ENCODE assay signal across 8 mouse cellular contexts in genomic region chr14:16695453-16696120, GRCm38 (mm10).
DNase-seq lines count a peak whose midpoint lies in the region; ATAC-seq and TF ChIP-seq lines count a peak whose summit lies in the region.

No protein-coding gene starts in this region.

- H3K27me3 ChIP-seq in hindbrain, embryonic 10.5 days (ENCODE audit: insufficient read depth, poor library complexity, severe bottlenecking): no peaks in the 10 kb centered on the region
- H3K27me3 ChIP-seq in hindbrain, postnatal 0 days (ENCODE audit: insufficient read depth, low read length): no peaks in the 10 kb centered on the region
- H3K27me3 ChIP-seq in embryonic facial prominence, embryonic 10.5 days (replicated peaks; ENCODE audit: low read depth, poor library complexity, severe bottlenecking): no peaks in the 10 kb centered on the region
- H3K27me3 ChIP-seq in limb, embryonic 11.5 days (ENCODE audit: control insufficient read depth, insufficient read depth, low read length): no peaks in the 10 kb centered on the region
- H3K27me3 ChIP-seq in forebrain, embryonic 16.5 days (replicated peaks; ENCODE audit: control insufficient read depth, insufficient read depth, low read length): no peaks in the 10 kb centered on the region
- H3K27me3 ChIP-seq in intestine, embryonic 16.5 days (replicated peaks; ENCODE audit: control insufficient read depth, insufficient read depth, low read length): no peaks in the 10 kb centered on the region

- no peak overlapping the region for H3K9ac ChIP-seq in hindbrain, postnatal 0 days (replicated peaks; ENCODE audit: low read length)
- H3K9ac ChIP-seq in limb, embryonic 11.5 days (ENCODE audit: low read length): no peak overlapping the region
- no peak overlapping the region for H3K9ac ChIP-seq in forebrain, embryonic 16.5 days (replicated peaks; ENCODE audit: low read depth, low read length)
- no peak overlapping the region for H3K9ac ChIP-seq in intestine, embryonic 16.5 days (ENCODE audit: low read depth, low read length)

- H3K4me3 ChIP-seq in hindbrain, embryonic 10.5 days: no peak overlapping the region
- H3K4me3 ChIP-seq in hindbrain, postnatal 0 days (ENCODE audit: low read length): no peak overlapping the region
- no peak overlapping the region for H3K4me3 ChIP-seq in embryonic facial prominence, embryonic 10.5 days
- no peak overlapping the region for H3K4me3 ChIP-seq in limb, embryonic 11.5 days (ENCODE audit: low read depth, low read length)
- H3K4me3 ChIP-seq in forebrain, embryonic 16.5 days (replicated peaks; ENCODE audit: low read length): no peak overlapping the region
- H3K4me3 ChIP-seq in intestine, embryonic 16.5 days (ENCODE audit: low read length): no peak overlapping the region

- no peak for ATAC-seq in hindbrain, postnatal 0 days
- ATAC-seq in limb, embryonic 11.5 days (ENCODE audit: insufficient number of reproducible peaks, low FRiP score, low TSS enrichment, low read depth): no peak
- ATAC-seq in forebrain, embryonic 16.5 days: no peak
- no peak for ATAC-seq in intestine, embryonic 16.5 days

- DNase-seq in hindbrain, embryonic 10.5 days (ENCODE audit: low spot score): peak; percentile 27
- DNase-seq in hindbrain, postnatal 0 days (ENCODE audit: low spot score): no peak
- DNase-seq in embryonic facial prominence, embryonic 10.5 days (ENCODE audit: low spot score): no peak
- peak; percentile 61 for DNase-seq in kidney, adult 11 months
- DNase-seq in limb, embryonic 11.5 days (ENCODE audit: low spot score): peak; percentile 26
- DNase-seq in cerebellum, postnatal 36 days: no peak

- no peaks in the 10 kb centered on the region for H3K9me3 ChIP-seq in hindbrain, embryonic 10.5 days
- no peaks in the 10 kb centered on the region for H3K9me3 ChIP-seq in hindbrain, postnatal 0 days (ENCODE audit: low read length)
- H3K9me3 ChIP-seq in embryonic facial prominence, embryonic 10.5 days: peaks cover 3% of the 10 kb centered on the region; the same call in 1 of the 2 replicates
- H3K9me3 ChIP-seq in limb, embryonic 11.5 days (ENCODE audit: control insufficient read depth, low read length): no peaks in the 10 kb centered on the region
- H3K9me3 ChIP-seq in forebrain, embryonic 16.5 days (ENCODE audit: control insufficient read depth, low read length): no peaks in the 10 kb centered on the region
- H3K9me3 ChIP-seq in intestine, embryonic 16.5 days (ENCODE audit: control insufficient read depth, low read length): no peaks in the 10 kb centered on the region

- no peak overlapping the region for H3K27ac ChIP-seq in hindbrain, embryonic 10.5 days
- no peak overlapping the region for H3K27ac ChIP-seq in hindbrain, postnatal 0 days
- peak overlapping the region; percentile 54 for H3K27ac ChIP-seq in embryonic facial prominence, embryonic 10.5 days (replicated peaks)
- no peak overlapping the region for H3K27ac ChIP-seq in limb, embryonic 11.5 days (replicated peaks; ENCODE audit: low read depth, low read length)
- no peak overlapping the region for H3K27ac ChIP-seq in forebrain, embryonic 16.5 days (ENCODE audit: low read length)
- no peak overlapping the region for H3K27ac ChIP-seq in intestine, embryonic 16.5 days (ENCODE audit: low read length)

- H3K4me1 ChIP-seq in hindbrain, embryonic 10.5 days (replicated peaks): peaks cover 6% of the 10 kb centered on the region
- H3K4me1 ChIP-seq in hindbrain, postnatal 0 days (ENCODE audit: insufficient read depth, low read length): no peaks in the 10 kb centered on the region
- H3K4me1 ChIP-seq in embryonic facial prominence, embryonic 10.5 days: peaks cover 8% of the 10 kb centered on the region
- no peaks in the 10 kb centered on the region for H3K4me1 ChIP-seq in limb, embryonic 11.5 days (ENCODE audit: control insufficient read depth, insufficient read depth, low read length)
- H3K4me1 ChIP-seq in forebrain, embryonic 16.5 days (replicated peaks; ENCODE audit: control insufficient read depth, insufficient read depth, low read length): no peaks in the 10 kb centered on the region
- no peaks in the 10 kb centered on the region for H3K4me1 ChIP-seq in intestine, embryonic 16.5 days (ENCODE audit: control insufficient read depth, insufficient read depth, low read length)

- no peaks in the 10 kb centered on the region for H3K36me3 ChIP-seq in hindbrain, embryonic 10.5 days
- no peaks in the 10 kb centered on the region for H3K36me3 ChIP-seq in hindbrain, postnatal 0 days (ENCODE audit: insufficient read depth, low read length)
- H3K36me3 ChIP-seq in embryonic facial prominence, embryonic 10.5 days (replicated peaks): no peaks in the 10 kb centered on the region
- no peaks in the 10 kb centered on the region for H3K36me3 ChIP-seq in limb, embryonic 11.5 days (ENCODE audit: control insufficient read depth, insufficient read depth, low read length)
- H3K36me3 ChIP-seq in forebrain, embryonic 16.5 days (ENCODE audit: control insufficient read depth, insufficient read depth): no peaks in the 10 kb centered on the region
- H3K36me3 ChIP-seq in intestine, embryonic 16.5 days (ENCODE audit: control insufficient read depth, insufficient read depth, low read length): no peaks in the 10 kb centered on the region

- H3K4me2 ChIP-seq in hindbrain, postnatal 0 days (ENCODE audit: low read depth, low read length): no peak overlapping the region
- H3K4me2 ChIP-seq in limb, embryonic 11.5 days (ENCODE audit: low read depth, severe bottlenecking): no peak overlapping the region
- H3K4me2 ChIP-seq in forebrain, embryonic 16.5 days (ENCODE audit: low read length): no peak overlapping the region
- no peak overlapping the region for H3K4me2 ChIP-seq in intestine, embryonic 16.5 days (ENCODE audit: low read depth, low read length)

- TF ChIP-seq CTCF in hindbrain, postnatal 0 days (IDR thresholded peaks at IDR 0.05; ENCODE audit: low read depth): no peak

- 35% methylated on average over 3 of the region's 3 CpGs for WGBS in hindbrain, embryonic 10.5 days
- WGBS in hindbrain, postnatal 0 days: 47% methylated on average over 3 of the region's 3 CpGs
- 35% methylated on average over 3 of the region's 3 CpGs for WGBS in embryonic facial prominence, embryonic 10.5 days
- WGBS in limb, embryonic 11.5 days: 47% methylated on average over 3 of the region's 3 CpGs
- WGBS in forebrain, embryonic 16.5 days: 56% methylated on average over 3 of the region's 3 CpGs
- 58% methylated on average over 3 of the region's 3 CpGs for WGBS in intestine, embryonic 16.5 days

Comparison
In these comparisons a context has a peak if more than half of its experiments do, and no peak if none do; other contexts are left out.
1. DNase-seq: peak in hindbrain, embryonic 10.5 days (single experiment), kidney, adult 11 months (single experiment) and limb, embryonic 11.5 days (single experiment); none in hindbrain, postnatal 0 days (single experiment), embryonic facial prominence, embryonic 10.5 days (single experiment) and cerebellum, postnatal 36 days (0 of 2).